Mouse (Mus musculus) ovary, adult 2 months (tissue): ENCODE measurements around the gene Kalrn. TPM values are rescaled to one million over a fixed set of nuclear protein-coding genes. Genes with fewer than 3 reads are reported as not detected.

Source experiments
- polyA plus RNA-seq: library from polyadenylated mRNA; depleted of rRNA; stranded (reverse); fragments of >200 nt; gene quantifications from 2 replicates; pipeline ENCODE4 v1.2.3, GENCODE M21; 2012; rRNA removed

Gene Kalrn
- 14.4 and 17.7 TPM in 2 replicates for polyA plus RNA-seq

GRCm38 (mm10) chr16:34573151-34573802 is at the start of gene Kalrn:
Gene Kalrn, minus strand, starts transcription at chr16:34573532.

GRCm38 (mm10) chr16:33966538-33967282 is 606.6 kb downstream of the Kalrn start, which contains the start of gene Umps:
Gene Umps, minus strand, starts transcription at chr16:33967038.

Other genes with a start within 250 kb of the Kalrn start
- gene Ropn1, start 76.4 kb upstream of the Kalrn start, polyA plus RNA-seq: not detected in 2 replicates
- 1.9 and 2.3 TPM in 2 replicates for gene Ccdc14, start 117.1 kb upstream of the Kalrn start, polyA plus RNA-seq
- 382 and 474 TPM in 2 replicates for gene Mylk, start 171.7 kb upstream of the Kalrn start, polyA plus RNA-seq